Mouse (Mus musculus): ENCODE measurements around the gene Cutc. TPM values are rescaled to one million over a fixed set of nuclear protein-coding genes. Genes with fewer than 3 reads are reported as not detected.

Gene Cutc
- polyA plus RNA-seq, 1 experiment from 2014 or later: 9.1 TPM

DNA sequence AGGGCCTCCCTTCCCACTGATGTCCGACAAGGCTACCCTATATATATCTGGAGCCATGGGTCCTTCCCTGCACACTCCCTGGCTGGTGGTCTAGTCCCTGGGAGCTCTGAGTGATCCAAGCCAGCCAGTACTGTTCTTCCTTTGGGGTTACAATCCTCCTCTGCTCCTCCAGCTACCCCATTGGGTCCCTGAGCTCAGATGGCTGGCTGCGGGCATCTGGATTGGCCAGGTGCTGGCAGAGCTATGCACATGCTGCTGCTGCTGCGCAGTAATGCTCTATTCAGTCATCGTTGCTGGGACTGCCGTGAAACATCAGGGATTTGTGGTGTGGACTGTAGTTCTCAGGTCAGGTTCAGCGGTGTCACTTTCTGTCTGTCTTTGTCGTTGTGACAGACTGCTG, 28.0 kb upstream of the Cutc start:
- 85% methylated on average over 7 of the region's 7 CpGs for WGBS
- Histone ChIP-seq H3K9ac (no peak overlapping the region), H3K36me3 (peaks cover 30% of the 10 kb centered on the region), H3K27me3 (peaks cover 11% of the 10 kb centered on the region), H3K9me3 (replicated peaks) (no peaks in the 10 kb centered on the region), H3K27ac (no peak overlapping the region), H3K4me2 (no peak overlapping the region), H3K4me3 (no peak overlapping the region), H3K4me1 (replicated peaks) (0 out of 2 replicates have a peak, but pooled peaks cover 4% of the 10 kb centered on the region)
- no peak for ATAC-seq (replicated peaks; ENCODE audit: insufficient number of reproducible peaks, insufficient read depth, low FRiP score, low read depth)

DNA sequence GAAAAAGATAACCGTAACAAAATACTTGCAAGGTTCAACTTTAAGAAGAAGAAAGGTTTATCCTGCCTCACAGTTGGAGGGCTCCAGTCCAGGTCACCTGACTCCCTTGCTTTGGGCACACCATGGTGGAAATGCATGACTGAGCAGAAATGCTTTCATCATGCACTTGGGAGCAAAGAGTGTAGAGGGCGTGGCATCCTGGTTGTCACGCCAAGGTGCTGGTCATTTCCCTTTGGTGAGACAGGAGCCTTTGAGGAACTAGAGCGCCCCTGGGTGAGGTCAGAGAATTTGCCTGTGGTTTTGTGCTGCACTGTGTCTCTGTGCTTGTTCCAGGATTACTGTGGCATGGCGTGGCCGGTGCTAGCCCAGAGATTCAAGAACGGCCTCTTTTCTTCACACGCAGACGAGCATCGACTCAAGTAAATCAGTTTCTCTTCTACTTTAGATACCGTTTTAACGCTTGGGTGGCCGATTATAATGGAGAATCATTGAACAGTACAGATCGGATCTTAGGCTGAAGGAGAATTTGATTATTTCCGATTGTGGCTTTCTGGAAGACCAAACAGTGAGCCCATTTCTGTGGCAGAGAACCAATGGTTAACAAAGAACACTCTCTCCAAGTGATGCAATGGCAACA, 26.2 kb upstream of the Cutc start:
- H3K27ac ChIP-seq: no peak overlapping the region
- no peak overlapping the region for H3K4me3 ChIP-seq
- WGBS: 91% methylated on average over 15 of the region's 15 CpGs
- no peak overlapping the region for H3K9ac ChIP-seq
- peaks cover 23% of the 10 kb centered on the region for H3K36me3 ChIP-seq
- H3K4me2 ChIP-seq: no peak overlapping the region
- H3K4me1 ChIP-seq (replicated peaks): 0 out of 2 replicates have a peak, but pooled peaks cover 4% of the 10 kb centered on the region
- H3K27me3 ChIP-seq: peaks cover 4% of the 10 kb centered on the region; the same call in 1 of the 2 replicates
- no peak for ATAC-seq (replicated peaks; ENCODE audit: insufficient number of reproducible peaks, insufficient read depth, low FRiP score, low read depth)
- H3K9me3 ChIP-seq (replicated peaks): no peaks in the 10 kb centered on the region

DNA sequence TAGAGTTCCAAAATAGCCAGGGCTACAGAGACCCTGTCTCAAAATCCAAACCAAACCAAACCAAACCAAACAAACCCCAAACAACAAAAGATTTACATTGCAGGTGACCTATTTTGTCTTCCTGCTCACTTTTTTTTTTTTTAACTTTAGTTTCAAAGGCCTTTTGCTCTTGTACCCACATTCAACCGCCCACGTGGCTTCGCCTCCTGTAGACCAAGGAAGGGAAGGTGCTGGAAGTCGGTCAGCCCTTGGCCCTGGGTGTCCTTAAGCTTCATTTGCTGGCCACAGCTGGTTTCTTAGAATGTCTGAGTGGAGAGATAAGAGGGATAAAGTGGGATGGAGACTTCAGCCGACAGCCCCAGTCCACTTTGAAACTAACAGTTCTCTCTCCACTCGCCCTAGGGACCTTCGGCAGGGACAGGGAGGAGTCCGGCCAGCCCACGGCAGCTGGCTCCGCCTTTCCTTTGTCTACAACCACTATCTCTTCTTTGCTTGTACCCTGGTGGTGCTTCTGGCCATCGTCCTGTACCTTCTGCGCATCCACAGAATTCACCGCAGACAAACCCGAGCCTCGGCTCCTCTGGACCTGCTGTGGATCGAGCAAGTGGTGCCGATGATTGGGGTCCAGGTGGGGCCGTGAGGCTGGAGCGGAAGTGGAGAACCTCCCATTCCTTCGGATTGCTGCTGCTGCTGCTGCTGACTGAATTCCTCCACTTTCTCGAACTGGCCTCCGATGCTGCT, 23.3 kb upstream of the Cutc start:
- Histone ChIP-seq H3K36me3 (peaks cover 22% of the 10 kb centered on the region), H3K4me3 (peak overlapping the region; percentile 46), H3K9ac (peak overlapping the region; percentile 44), H3K27me3 (no peaks in the 10 kb centered on the region), H3K4me1 (replicated peaks) (0 out of 2 replicates have a peak, but pooled peaks cover 4% of the 10 kb centered on the region), H3K27ac (no peak overlapping the region), H3K9me3 (replicated peaks) (no peaks in the 10 kb centered on the region), H3K4me2 (peak overlapping the region; percentile 66)
- 42% methylated on average over 22 of the region's 22 CpGs for WGBS
- no peak for ATAC-seq (replicated peaks; ENCODE audit: insufficient number of reproducible peaks, insufficient read depth, low FRiP score, low read depth)

DNA sequence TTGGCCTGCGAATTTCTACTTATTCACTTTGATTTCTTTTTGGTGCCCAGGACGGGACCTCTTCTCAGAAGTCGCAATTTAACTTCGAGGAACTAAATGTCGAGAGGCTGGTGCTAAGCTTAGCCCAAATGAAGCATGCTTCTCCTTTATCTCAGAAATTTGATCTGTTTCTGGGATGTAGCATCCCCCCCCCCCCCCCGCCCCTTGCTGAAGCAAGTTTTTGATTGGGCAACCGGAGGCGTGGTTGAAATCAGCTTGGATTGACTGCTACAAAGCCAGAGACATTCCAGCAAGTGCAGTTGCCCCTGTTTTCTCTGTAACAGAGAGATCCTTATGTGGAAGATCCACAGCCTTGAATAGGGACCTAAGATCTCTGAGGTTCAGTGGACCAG, 22.8 kb upstream of the Cutc start:
- ATAC-seq (replicated peaks; ENCODE audit: insufficient number of reproducible peaks, insufficient read depth, low FRiP score, low read depth): no peak
- H3K27ac ChIP-seq: no peak overlapping the region
- 37% methylated on average over 8 of the region's 8 CpGs for WGBS

DNA sequence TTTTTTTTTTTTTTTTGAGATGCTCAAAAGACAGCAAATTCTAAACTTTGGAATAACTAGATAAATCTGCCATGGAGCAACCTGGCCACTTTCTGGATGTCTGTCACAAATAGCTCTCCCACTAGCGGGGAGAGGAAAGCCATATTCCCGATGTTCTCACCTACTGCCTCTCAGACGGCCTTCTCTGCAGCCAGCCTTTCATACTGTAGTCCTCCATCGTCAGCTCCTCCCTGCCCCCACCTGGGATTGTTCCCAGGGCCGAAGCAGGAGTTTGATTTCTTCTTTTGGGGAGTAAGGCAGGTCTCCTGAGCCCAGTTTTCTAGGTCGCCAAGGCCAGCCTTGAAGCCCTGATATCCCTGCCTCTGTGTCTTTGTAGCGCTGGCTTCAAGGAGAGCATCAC, 21.6 kb upstream of the Cutc start:
- WGBS: 66% methylated on average over 7 of the region's 7 CpGs
- Histone ChIP-seq H3K9me3 (replicated peaks) (no peaks in the 10 kb centered on the region), H3K4me1 (replicated peaks) (0 out of 2 replicates have a peak, but pooled peaks cover 4% of the 10 kb centered on the region), H3K36me3 (peaks cover 25% of the 10 kb centered on the region), H3K27me3 (no peaks in the 10 kb centered on the region), H3K4me2 (no peak overlapping the region), H3K4me3 (no peak overlapping the region), H3K27ac (no peak overlapping the region), H3K9ac (no peak overlapping the region)
- no peak for ATAC-seq (replicated peaks; ENCODE audit: insufficient number of reproducible peaks, insufficient read depth, low FRiP score, low read depth)

More for the DNA sequence above, 22.8 kb upstream of the Cutc start:
- H3K9me3 ChIP-seq (replicated peaks): no peaks in the 10 kb centered on the region
- peak overlapping the region; percentile 44; the same call in 1 of the 2 replicates for H3K9ac ChIP-seq
- 0 out of 2 replicates have a peak, but pooled peaks cover 4% of the 10 kb centered on the region for H3K4me1 ChIP-seq (replicated peaks)
- peak overlapping the region; percentile 46 for H3K4me3 ChIP-seq
- H3K36me3 ChIP-seq: peaks cover 26% of the 10 kb centered on the region
- H3K27me3 ChIP-seq: no peaks in the 10 kb centered on the region
- H3K4me2 ChIP-seq: peak overlapping the region; percentile 66

DNA sequence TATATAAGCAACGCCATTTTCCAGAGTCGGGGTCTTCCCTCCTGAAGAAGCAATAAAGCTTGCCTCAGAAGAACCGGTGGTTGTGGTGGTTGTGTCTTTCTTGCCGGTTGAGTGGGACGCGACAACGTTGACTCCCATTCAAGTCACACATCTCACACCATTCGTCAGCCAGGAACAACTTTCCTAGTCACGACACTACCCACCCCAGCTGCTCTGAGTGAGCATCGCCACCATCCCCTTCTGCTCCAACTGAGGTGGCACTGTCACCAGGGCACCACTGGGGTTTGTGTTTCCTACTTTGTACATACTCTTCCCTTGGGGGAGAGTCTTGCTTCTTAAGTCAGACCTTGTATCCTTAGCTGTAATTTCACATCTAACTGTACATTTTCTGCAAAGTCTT, 14.4 kb upstream of the Cutc start:
- Histone ChIP-seq H3K4me1 (replicated peaks) (no peaks in the 10 kb centered on the region), H3K36me3 (peaks cover 75% of the 10 kb centered on the region), H3K4me2 (no peak overlapping the region), H3K9me3 (replicated peaks) (no peaks in the 10 kb centered on the region), H3K27ac (no peak overlapping the region), H3K4me3 (no peak overlapping the region), H3K9ac (no peak overlapping the region), H3K27me3 (no peaks in the 10 kb centered on the region)
- 96% methylated on average over 10 of the region's 10 CpGs for WGBS
- no peak for ATAC-seq (replicated peaks; ENCODE audit: insufficient number of reproducible peaks, insufficient read depth, low FRiP score, low read depth)

DNA sequence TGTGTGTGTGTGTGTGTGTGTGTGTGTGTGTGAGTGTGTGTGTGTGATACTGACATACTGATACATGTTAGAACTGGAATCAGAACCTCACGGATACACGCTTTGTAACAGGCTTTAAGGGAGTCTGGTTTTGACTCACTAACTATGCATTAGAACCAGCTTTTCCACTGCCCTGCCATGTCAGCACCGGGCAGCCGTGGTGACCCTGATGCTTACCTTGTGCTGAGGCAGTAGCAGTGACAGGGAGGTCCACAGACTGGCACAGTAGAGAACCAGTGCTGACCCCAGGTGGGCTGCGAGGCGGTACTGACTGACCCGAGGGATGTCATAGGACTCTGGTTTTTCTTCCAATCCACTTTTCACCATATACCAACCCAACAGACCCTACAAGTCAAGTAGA, 9.4 kb upstream of the Cutc start:
- H3K36me3 ChIP-seq: peaks cover 71% of the 10 kb centered on the region
- WGBS: 93% methylated on average over 7 of the region's 7 CpGs

DNA sequence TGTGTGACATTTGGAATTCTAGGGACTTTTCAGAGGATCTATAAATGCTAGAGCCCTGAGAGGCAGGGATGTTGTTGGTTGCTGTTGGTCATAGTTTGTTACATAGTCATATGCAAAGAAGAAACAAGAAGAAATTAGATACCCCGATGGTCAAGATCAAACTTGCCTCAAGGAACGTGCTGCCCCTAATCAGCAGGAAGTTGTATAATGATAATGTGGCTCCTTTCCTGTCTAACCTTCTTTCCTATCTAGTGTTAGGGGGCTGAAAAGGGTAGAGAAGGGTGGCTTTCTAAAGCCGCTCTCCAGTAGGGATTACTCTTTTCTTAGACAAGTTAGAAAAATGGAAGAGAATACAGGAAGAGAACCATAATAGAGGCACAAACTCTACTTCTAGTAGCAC, 7.1 kb upstream of the Cutc start:
- no peak overlapping the region for H3K9ac ChIP-seq
- H3K9me3 ChIP-seq (replicated peaks): no peaks in the 10 kb centered on the region
- H3K27ac ChIP-seq: no peak overlapping the region
- H3K4me3 ChIP-seq: no peak overlapping the region
- no peak overlapping the region for H3K4me2 ChIP-seq
- no peak for ATAC-seq (replicated peaks; ENCODE audit: insufficient number of reproducible peaks, insufficient read depth, low FRiP score, low read depth)
- no peaks in the 10 kb centered on the region for H3K27me3 ChIP-seq
- peaks cover 76% of the 10 kb centered on the region for H3K36me3 ChIP-seq
- 79% methylated on average over 3 of the region's 3 CpGs for WGBS
- H3K4me1 ChIP-seq (replicated peaks): no peaks in the 10 kb centered on the region

More for the DNA sequence above, 9.4 kb upstream of the Cutc start:
- H3K4me3 ChIP-seq: no peak overlapping the region
- no peaks in the 10 kb centered on the region for H3K9me3 ChIP-seq (replicated peaks)
- no peak for ATAC-seq (replicated peaks; ENCODE audit: insufficient number of reproducible peaks, insufficient read depth, low FRiP score, low read depth)
- H3K4me1 ChIP-seq (replicated peaks): no peaks in the 10 kb centered on the region
- no peaks in the 10 kb centered on the region for H3K27me3 ChIP-seq
- H3K4me2 ChIP-seq: no peak overlapping the region
- no peak overlapping the region for H3K9ac ChIP-seq
- H3K27ac ChIP-seq: no peak overlapping the region

DNA sequence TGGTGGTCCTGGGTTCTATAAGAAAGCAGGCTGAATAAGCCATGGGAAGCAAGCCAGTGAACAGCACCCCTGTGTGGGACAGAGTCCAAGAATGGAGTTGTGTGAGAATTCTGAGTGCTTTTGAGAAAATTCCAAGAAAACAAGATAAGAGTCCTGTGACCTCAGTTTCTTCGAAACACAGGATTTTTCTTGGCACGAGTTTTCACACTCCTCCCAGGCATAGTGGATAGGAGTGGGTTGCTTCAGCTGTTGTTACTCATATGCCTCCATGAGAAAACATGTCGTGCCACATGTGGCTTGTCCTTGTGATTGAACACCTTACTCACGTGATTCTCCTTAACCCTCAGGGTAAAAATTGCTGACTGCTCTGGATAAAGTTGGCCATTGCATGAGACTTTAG, 4.9 kb upstream of the Cutc start:
- 56% methylated on average over 4 of the region's 4 CpGs for WGBS
- Histone ChIP-seq H3K9me3 (replicated peaks) (no peaks in the 10 kb centered on the region), H3K27ac (no peak overlapping the region), H3K4me2 (no peak overlapping the region), H3K27me3 (no peaks in the 10 kb centered on the region), H3K4me3 (no peak overlapping the region), H3K36me3 (peaks cover 57% of the 10 kb centered on the region), H3K4me1 (replicated peaks) (peaks cover 5% of the 10 kb centered on the region), H3K9ac (no peak overlapping the region)
- no peak for ATAC-seq (replicated peaks; ENCODE audit: insufficient number of reproducible peaks, insufficient read depth, low FRiP score, low read depth)

DNA sequence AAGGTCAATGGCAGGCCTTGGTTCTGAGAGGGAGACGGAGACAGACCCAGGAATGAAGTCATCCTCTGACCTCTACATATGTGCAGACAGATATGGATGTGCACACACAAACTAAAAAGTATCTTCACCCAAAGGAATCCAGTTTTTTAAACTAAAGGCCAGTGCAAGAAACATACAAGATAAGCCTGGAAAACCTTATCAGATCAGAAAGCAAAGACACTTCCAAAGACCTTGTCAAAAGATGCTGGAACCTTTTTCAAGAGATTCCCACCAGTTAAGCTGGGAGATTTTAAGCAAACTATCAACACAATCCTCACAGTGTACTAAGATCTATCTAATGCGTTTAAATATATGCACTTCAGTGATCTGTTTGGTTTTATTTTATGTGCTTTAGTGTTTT, 2.8 kb upstream of the Cutc start:
- 92% methylated on average over 2 of the region's 2 CpGs for WGBS
- Histone ChIP-seq H3K4me3 (no peak overlapping the region), H3K9ac (no peak overlapping the region), H3K4me1 (replicated peaks) (peaks cover 9% of the 10 kb centered on the region), H3K4me2 (no peak overlapping the region), H3K36me3 (peaks cover 44% of the 10 kb centered on the region), H3K27me3 (no peaks in the 10 kb centered on the region), H3K9me3 (replicated peaks) (no peaks in the 10 kb centered on the region), H3K27ac (no peak overlapping the region)
- ATAC-seq (replicated peaks; ENCODE audit: insufficient number of reproducible peaks, insufficient read depth, low FRiP score, low read depth): no peak

DNA sequence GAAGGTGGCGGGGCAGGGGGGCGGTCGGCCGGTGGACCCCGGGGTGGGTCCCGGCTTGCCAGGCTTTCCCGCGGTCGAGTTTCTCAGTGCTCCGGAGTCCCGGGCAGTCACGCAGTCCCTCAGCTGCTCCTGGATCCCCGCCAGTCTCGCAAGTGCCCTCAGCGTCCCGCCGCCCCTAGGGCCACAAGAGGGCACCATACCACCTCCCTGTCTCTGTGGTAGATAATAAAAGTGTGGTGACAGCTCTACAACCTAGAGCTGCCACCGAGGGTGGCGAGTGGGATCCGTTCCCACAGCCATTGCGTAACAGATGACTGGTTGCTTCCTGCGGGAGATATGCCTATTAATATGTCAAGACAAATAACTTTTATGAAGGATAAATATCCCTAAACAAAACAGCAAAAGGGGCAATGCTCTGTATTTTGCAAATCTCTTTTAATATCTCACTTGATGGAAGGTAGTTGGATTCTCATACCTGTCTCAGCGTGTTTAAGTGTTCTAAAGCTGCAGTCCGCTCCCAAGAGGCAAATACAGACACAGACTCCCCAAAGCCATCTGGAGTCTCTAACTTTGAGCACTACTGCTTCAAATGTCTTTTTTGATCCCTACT, 535 bp downstream of the Cutc start:
- Histone ChIP-seq H3K9me3 (replicated peaks) (no peaks in the 10 kb centered on the region), H3K27ac (peak overlapping the region; percentile 99), H3K4me3 (peak overlapping the region; percentile 77), H3K4me1 (replicated peaks) (peaks cover 9% of the 10 kb centered on the region), H3K4me2 (peak overlapping the region; percentile 66), H3K36me3 (peaks cover 20% of the 10 kb centered on the region), H3K9ac (peak overlapping the region; percentile 82), H3K27me3 (no peaks in the 10 kb centered on the region)
- peak; percentile 85 for ATAC-seq (replicated peaks; ENCODE audit: insufficient number of reproducible peaks, insufficient read depth, low FRiP score, low read depth)
- WGBS: 2% methylated on average over 23 of the region's 24 CpGs
